Mouse (Mus musculus): Measurements from ENCODE around the gene Thra. TPM values are rescaled to one million over a fixed set of nuclear protein-coding genes. Genes with fewer than 3 reads are reported as not detected.
"Not testable (repeated sequence)": the region's sequence is repeated elsewhere in the genome, so short reads cannot be mapped to it uniquely, and the experiment has no call there.

Thra gene
- 10 to 100 TPM; 78.3 to 85.2 TPM for total RNA-seq (2021)
- long read RNA-seq, experiment 1, transcript Thra-201 (10 exons, 2,452 nt), result major isoform, 9 of 34 reads
- long read RNA-seq, experiment 1, partial matches to known transcripts, result 10 of 34 reads
- long read RNA-seq, experiment 1, other reads (novel, unspliced or antisense), result 14 of 34 reads
- long read RNA-seq, experiment 2, partial matches to known transcripts, result 9 of 24 reads
- long read RNA-seq, experiment 2, other reads (novel, unspliced or antisense), result 11 of 24 reads

DNA sequence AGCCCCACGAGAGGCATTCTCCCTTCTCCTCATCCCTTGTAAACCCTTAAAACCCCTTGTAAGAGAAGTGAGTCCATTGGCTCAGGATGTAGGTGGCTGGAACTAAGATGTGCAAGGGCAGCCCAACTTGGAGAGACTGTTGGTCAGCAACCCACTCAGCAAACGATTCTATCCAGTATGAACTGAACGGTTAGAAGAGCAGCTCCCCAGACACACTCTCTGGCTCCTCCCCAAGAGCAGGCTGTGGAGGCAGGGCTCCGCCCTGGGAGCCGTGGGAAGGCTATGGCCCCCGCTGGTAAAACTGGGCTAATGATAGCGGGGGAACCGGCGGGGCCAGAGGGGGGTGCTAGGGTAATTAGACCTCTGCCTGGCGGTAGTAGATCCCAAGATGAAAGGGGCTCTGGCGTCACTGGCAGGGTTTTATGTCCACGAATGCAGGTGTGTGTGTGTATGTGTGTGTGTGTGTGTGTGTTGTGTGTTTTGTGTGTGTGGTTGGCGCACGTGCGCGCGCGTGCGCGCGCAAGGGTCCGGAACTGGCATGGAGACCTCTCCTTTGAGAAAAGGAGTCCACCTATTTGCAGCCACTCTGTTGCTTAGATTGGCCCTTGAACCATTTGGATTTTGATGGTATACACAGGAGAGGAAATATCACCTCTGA, at the start of gene Thra:
TSS of gene Thra (plus strand) at position 246 of the 658 bp plus-strand sequence.
- DNase-seq (ENCODE audit: low spot score), result peak; percentile 79

DNA sequence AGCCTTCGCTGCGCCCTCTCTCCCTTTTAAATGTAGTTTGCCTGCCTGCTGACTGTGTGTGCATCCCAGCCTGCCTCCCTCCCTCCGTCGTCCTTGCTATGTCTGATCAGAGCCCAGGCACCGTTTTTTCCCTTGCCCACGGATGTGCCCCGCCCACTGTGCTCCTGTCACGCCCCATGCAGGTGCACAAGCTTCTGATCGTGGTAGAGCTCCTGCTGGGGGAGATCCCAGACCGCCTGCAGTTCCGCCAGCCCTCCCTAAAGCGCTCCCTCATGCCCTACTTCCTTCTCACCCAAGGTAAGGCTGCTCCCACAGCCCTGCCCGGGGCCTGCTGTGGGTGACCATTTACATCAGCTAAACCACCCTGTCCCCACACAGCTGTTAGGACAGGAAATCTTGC, 47.2 kb upstream of the Thra start:
- DNase-seq (ENCODE audit: low spot score), result no peak

DNA sequence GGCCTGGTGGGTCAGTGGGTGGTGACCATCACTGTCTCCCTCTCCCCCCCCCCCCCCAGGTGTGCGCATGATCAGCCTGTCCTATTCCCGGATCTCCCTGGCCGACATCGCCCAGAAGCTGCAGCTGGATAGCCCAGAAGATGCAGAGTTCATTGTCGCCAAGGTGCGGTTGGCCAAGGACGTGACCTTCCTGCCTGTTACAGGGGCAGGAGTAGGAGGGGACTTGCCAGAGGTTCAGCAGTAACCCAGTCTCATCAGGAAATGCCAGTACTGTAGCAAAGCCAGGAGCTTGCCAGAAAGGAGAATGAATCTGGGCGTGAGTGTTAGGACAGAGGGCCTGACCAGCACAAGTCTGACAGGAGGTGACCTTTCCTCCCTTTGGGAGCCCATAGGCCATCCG, 46.7 kb upstream of the Thra start:
- no peak for DNase-seq (ENCODE audit: low spot score)

DNA sequence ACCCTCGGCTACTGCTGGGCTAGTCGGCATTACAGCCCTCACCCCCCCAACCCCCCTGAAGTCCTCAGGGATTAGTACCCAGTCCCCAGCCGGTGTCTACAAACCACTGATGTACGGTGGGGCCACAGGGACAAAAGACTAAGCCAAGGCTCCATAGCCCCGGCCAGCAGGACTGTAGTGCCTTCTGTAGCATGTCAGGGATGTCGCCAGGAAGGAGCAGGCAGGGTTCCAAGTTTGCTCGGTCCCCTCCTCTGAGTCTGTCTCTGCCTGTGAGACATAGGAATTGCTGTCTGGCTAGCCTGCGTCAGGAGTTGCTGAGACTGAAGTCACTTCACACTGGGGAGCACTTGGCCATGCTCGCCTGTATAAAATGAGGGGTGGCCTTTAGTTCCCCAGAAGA, 46.1 kb upstream of the Thra start:
- no peak for DNase-seq (ENCODE audit: low spot score)

DNA sequence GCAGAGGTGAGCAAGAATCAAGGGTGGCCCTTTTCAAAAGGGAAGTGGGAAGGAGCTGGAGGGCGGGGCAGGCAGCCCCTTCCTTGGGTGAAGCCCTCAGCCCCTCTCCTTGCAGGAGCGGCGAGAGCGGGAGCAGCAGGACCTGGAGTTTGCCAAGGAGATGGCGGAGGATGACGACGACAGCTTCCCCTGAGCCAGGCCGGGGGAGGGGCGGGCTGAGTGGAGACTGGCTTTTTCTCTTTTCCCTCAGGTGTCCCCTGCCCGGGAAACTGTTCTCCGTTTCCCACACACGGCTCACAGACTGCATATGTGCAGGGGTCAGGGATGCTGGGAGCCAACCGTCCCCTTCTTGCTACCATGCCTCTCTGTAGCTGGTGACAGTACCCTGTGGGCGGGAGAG, 45.0 kb upstream of the Thra start:
- DNase-seq (ENCODE audit: low spot score), result no peak

DNA sequence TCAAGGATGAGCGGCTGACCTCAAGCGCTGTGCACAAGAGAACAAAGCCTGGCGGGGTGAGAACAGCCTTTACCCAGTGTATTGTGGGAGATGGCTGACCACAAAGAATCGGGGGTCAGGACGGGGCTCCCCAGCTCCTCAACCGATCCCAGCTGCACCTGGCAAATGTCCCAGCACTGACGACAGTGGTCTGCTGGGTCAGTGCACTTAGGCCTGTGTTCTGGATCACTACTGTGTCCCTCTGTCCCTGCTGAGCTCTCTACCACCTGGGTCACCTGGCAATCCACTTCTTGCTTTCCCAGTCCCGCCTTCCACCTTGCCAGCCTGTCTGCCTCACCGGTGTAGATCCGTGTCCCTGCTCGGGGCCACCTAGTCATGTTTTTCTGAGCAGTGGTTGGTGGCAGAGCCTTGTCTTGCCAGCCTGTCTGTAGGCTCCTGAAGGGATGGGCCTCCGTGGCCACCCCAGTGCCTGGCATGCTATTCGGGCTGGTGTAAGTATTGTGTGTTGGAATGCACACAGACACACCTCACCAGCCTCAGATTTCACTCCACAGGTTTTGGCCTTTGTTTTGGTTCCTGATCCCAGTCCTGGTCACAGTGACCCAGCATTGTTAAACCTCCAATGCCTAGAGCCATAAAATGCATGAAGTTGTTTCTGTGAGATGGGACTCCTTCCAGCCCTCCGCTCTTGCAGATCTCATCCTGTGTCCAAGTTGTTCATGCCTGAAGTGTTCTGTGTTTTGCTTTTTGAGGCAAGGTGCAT, 43.8 kb upstream of the Thra start:
- DNase-seq (ENCODE audit: low spot score), result no peak

DNA sequence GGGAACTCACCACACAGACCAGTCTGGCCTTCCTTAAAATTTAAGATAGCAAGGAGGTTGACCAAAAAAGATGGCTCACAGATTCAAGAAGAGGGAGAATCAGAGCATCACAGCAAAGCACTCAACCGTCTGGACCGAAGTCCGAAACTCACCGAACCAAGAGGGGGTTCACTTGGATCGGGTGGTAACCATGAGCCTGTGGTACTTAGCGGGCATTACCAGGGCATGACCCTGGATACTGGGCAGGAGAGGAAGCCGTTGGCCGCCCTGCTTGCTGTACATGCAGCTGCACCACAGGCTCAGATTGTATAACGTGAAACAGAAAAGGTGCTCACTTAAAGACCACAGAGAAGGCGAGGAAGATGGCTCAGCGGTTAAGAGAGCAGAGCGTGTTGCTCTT, 43.2 kb upstream of the Thra start:
- DNase-seq (ENCODE audit: low spot score), result no peak

DNA sequence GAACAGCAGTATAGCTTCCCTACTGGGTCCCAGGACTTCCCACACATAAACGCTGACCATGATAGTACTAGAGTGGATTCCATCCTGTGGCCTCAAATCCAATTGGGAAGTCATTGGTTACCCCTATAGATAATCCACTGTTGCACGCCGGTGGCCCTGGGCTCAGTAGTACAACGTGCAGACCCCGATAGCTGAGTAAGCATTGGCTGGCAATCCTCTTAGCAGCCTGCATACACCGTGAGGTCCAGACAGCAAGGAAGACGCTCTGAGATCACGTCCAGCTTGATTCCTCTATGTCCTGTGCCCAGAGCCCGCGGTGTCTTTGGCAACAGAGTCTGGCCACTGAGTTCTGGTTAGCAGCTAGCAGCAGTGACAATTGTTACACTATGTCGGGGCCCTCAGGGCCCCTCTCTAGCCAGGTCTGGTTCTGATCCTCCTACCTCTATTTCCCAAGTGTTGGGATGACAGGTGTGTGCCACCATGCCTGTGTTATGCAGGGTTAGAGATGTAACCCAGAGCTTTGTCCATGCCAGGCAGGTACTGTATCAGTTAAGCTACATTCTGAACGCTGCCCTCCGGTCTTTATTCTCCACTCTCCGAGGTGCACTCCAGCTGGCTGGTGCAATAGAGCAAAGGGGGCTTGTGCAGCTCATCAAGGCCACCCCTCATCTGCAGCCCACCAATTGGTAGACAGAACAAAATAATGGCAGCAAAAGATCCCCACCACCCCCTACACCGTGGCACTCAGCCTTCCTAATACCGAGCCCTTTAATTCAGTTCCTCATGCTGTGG, 41.4 kb upstream of the Thra start:
- DNase-seq (ENCODE audit: low spot score), result no peak

DNA sequence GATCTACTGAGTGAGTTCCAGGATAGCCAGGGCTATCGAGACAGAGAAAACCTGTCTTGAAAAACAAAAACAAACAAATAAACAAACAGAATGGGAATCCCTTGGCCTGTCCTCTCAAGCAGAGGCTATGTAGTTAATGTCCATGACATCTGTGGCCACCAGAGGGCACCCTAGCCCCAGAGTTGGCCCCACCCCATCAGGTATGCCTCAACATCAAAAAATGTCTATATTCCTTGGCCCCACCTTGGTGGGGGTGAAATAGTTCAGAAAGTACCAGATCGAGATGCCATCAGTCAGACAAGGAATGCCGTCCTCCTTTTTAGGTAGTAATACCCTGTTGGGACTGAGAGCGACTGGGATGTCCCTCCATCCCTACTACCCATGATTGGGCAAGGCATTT, 40.5 kb upstream of the Thra start:
- peak; percentile 79 for DNase-seq (ENCODE audit: low spot score)

DNA sequence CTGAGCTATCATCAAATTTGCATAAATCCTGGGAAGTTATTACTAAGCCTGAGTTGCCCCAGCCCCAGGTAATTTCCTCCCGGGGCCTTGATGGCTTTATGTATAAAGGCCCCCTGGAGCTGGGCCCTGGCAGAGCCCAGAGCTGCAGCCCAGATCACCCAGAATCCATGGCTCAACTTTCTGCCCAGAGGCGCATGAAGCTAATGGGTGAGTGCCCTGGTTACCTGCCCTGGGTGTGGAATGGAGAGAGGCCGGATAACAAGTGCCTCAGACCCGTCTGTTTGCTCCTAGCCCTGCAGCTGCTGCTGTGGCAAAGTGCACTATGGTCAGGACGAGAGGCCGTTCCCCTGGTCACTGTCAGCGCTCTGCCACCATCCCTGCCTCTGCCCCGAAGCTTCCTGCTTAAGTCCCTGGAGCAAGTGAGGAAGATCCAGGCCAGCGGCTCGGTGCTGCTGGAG, 39.2 kb upstream of the Thra start, which contains the start of gene Csf3:
TSS of gene Csf3 (plus strand) at position 51 of the 458 bp plus-strand sequence.
- DNase-seq (ENCODE audit: low spot score), result no peak

DNA sequence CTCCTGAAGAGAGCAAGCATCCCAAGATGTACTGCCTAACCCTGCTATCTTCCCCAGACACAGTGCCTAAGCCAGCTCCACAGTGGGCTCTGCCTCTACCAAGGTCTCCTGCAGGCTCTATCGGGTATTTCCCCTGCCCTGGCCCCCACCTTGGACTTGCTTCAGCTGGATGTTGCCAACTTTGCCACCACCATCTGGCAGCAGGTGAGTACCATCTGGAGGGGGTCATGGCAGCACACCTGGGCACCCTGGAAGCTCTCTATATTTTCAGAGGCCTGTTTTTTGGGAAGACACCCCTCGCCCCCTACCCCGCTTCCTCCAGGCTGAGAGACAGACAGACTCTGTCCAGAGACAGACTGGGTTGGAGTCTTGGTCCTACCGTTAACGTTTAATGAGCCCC, 38.1 kb upstream of the Thra start:
- no peak for DNase-seq (ENCODE audit: low spot score)

DNA sequence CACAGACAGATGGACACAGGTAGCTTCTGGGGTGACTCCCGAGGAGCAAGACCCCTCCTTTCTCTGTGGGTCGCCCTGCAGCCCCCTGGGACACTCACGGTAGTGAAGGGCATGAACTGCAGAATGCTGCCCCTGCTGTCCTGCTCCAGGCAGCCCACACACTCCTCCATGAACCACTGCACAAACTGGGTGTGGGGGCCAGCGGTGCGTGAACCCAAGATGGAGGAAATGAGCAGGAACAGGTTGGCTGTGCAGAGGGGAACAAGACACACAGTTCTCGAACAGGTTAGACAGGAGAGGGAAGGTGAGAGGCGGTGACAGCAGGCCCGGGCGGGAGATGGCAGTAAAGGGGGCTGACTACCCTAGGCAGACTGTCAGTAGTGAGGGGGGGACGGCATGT, 35.4 kb upstream of the Thra start:
- no peak for DNase-seq (ENCODE audit: low spot score)

DNA sequence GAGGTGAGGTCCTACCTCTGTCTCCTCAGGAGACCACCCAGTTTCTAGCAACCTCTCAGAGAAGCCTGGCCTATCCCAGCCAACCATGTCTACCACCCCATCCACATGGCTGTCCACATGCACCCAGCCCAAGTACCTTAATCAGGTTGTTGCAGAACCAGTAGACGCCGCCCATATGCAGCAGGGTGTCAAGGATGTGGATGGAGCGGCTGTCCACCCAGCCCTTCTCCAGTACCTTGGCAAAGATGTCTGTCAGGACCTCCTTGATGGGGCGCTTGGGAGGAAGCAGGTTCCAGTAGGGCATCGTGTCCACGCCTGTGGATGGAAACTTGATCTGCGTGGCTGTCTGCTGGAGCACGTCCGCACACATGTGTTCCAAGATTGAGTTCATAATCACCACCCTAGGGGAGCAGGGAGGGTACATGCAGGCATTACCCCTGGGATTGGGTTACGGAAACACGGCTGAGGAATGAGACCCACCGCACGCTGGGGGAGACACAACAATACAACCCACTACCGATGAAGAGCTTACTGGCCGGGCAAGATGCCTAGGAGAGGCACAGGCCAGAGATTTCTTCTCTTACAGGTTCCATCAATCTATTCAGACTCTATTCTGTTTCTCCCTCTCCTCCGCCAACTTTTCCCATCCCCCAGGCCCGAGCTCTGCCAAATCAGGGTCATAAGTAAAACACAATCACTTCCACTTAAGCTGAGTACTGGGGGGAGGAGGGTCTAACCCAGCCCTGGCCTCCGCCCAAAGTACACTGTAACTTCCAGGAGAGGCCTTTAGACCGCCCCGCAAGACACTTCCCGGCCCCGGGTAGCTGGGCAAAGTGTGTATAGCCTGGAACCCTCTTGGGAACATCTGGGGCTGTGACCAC, 32.8 kb upstream of the Thra start:
- DNase-seq (ENCODE audit: low spot score), result no peak

DNA sequence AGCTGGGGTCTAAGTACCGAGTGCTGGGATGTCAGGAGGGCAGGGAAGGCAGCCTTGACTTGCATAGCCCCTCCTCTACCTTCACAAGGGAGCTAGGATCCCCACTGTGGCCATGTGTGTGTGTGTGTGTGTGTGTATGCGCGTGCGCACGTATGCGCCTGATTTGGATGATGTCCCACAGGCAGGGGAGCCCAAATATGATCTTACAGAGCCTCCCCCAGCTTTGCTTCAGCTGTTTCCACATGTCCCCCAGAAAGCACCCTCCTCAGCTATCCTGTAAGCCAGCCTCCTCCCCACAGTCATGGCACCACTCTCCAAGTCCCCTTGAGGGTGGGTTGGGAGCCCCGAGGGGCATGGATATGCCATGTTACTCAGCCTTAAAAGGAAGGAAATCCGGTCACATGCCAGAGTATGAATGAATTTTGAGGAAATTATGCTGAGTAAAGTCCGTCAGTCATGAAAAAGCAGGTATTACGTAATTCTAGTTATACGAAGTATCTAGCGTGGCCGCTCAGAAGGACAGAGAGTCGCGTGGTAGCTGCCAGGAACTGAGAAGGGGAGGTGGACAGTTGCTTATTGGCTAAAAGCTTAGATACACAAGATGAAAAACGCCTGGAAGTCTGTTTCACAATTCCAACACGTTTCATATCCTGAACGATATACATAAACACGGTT, 32.0 kb upstream of the Thra start:
- DNase-seq (ENCODE audit: low spot score), result peak; percentile 40

DNA sequence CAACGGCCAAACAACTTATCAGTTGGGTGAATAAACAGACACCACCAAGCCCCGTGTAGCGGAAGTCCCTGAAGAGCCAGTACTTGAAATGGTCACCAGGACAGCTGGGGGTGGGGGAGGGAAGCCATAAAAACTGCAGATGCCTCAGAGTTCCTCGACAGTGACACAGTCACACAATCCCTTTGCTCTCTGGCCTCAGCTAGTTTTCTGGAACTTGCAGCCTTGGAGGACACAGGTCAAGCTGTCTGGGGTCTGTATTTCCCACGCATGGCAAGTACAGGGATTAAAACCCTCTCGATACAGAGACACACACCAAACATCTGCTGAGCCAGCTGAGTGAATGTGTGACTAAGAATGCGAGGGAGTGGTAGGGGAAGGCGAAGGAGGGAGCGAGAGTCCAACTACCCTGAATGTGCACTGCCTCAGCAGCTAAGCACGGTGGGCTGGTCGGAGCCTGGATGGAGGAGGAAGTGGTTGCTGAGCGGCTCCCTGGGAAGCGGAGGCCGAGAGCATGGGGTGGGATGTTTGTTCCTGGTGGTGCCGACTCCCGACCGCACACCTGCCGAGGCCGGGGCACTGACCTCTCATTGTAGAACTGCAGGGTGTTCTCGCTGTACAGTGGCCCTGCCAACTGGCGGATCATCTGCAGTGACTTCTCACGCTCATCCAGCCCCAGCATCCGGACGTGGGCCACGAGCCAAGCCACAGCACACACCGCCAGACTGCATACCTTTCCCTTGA, 31.3 kb upstream of the Thra start:
- peak; percentile 44 for DNase-seq (ENCODE audit: low spot score)

DNA sequence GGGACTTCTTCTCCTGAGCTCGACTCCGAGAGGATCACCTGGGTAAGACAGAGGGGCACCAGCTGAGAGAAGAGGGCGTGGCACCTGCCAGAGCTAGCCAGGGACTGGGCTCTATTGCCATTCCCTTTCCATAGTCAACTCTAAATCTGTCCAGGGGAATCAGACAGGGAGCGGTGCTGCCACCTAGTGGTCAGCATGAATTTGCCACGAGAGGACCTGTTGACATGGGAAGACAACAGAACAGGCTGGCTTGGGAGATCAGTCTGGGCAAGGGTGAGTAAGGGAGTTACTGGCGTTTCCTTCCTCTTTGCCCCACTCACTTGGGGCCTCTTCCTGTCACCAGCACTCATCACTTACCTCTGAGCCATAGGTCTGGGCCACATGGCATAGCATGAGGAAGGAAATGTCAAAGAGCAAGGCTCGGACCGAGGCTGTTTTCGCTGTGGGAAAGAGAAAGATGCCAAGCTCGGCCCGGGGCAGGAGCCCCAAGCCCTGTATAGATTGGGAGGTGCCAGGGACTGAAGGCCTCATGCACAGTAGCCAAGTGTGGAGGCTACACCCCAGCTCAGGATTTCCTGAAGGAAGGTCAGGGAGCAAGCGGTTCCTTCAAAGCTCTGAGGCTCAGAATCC, 29.9 kb upstream of the Thra start:
- DNase-seq (ENCODE audit: low spot score), result peak; percentile 87

DNA sequence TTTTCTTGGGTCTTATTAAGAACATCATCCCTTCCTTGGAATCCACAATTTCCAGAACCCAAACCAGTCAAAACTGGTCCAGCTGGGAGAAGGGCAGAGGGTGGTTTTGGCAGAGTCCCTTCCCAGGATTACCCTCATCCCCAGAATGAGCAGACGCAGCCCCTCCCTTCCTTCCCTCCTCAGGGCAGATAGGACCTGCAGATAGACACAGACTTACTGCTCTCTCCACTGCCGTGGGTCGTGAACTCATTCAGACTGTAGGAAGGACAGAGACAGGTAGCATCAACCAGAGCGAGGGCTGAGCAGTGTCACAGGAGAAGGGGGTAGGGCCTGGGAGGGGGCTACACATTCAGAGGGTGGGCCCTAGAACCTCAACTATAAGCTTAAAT, 29.4 kb upstream of the Thra start:
- DNase-seq (ENCODE audit: low spot score), result no peak

DNA sequence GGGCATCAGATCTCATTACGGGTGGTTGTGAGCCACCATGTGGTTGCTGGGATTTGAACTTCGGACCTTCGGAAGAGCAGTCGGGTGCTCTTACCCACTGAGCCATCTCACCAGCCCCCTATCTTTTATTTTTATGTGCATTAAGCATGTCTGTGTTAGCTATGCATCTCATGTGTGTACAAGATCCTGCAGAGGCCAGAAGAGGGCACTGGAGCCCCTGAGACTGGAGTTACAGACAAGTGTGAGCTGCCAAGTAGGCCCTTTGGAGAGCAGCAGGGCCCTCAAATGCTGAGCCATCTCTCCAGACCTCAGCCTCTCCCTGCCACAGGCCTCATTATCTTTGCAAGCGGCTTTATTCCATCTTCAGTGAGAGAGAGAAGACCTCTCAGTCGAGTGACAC, 28.4 kb upstream of the Thra start:
- DNase-seq (ENCODE audit: low spot score), result not testable (repeated sequence)

DNA sequence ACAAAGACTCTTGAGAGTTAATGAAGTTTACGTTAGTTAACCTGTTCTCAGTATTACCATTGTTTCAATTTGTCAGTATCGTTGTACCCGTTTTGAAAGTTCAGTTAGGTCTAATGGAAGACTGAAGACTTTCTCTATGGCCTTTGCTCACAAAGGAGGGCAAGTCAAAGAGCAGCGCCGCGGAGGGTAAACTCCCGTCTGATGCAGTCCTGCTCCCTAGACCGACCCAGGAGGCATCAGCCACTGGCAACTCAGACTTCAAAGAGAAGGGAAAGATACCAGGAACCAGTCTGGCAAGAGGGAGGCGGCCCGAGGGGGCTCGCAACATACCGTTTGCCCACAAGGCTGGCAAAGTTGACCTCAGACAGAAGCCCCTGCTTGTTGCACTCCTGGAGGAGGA, 26.7 kb upstream of the Thra start:
- no peak for DNase-seq (ENCODE audit: low spot score)

Data from gastrocnemius, adult 18-20 months (tissue).